Mouse (Mus musculus): ENCODE data around the gene Nup43. TPM values are rescaled to one million over a fixed set of nuclear protein-coding genes. Genes with fewer than 3 reads are reported as not detected.
A peak's percentile ranks its signal among the peaks of the same experiment; 100 is the strongest.

Gene Nup43
- total and polyA plus RNA-seq, 2 experiments from 2014 or later = 7.8 to 17.8 TPM

DNA sequence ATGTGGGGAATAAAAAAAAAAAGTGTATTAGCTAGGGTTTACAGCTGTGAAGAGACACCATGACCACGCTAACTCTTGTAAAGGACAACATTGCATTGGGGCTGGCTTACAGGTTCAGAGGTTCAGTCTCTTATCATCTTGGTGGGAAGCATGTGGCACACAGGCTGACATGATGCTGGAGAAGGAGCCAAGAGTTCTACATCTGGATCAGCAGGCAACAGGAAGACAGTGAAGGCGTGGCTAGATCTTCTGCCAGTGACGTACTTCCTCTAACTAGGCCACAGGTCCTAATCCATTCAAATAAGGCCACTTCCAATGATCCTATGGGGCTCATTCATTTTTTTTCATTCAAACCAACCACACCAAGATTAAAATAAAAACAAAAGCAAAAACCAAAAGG lies 32.8 kb downstream of the Nup43 start:
- peaks cover 43% of the 10 kb centered on the region for H3K36me3 ChIP-seq (ENCODE audit: insufficient read depth, low read length)
- 90% methylated on average over 3 of the region's 3 CpGs for WGBS

DNA sequence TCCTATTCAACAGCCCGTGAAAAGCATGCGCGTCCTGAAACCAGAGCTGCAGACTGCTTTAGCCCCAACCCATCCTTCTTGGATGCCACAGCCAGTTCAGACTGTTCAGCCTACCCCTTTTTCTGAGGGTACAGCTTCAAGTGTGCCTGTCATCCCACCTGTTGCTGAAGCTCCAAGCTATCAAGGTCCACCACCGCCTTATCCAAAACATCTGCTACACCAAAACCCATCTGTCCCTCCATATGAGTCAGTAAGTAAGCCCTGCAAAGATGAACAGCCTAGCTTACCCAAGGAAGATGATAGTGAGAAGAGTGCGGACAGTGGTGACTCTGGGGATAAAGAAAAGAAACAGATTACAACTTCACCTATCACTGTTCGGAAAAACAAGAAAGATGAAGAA lies 35.3 kb downstream of the Nup43 start:
- H3K9ac ChIP-seq (replicated peaks; ENCODE audit: low read length, poor library complexity, severe bottlenecking) = no peak overlapping the region
- H3K27ac ChIP-seq (ENCODE audit: low read depth, low read length) = no peak overlapping the region
- no peaks in the 10 kb centered on the region for H3K27me3 ChIP-seq (ENCODE audit: insufficient read depth, low read length)
- WGBS = 95% methylated on average over 6 of the region's 6 CpGs
- no peak overlapping the region for H3K4me2 ChIP-seq (ENCODE audit: low read depth, low read length, poor library complexity, severe bottlenecking)
- no peak for TF ChIP-seq CTCF (IDR thresholded peaks at IDR 0.05)
- peaks cover 51% of the 10 kb centered on the region for H3K36me3 ChIP-seq (ENCODE audit: insufficient read depth, low read length)
- H3K4me1 ChIP-seq (ENCODE audit: insufficient read depth, low read length) = no peaks in the 10 kb centered on the region
- H3K4me3 ChIP-seq (ENCODE audit: low read depth, low read length) = no peak overlapping the region
- ATAC-seq (ENCODE audit: low FRiP score) (no peak), DNase-seq (ENCODE audit: low spot score) (no peak)
- no peaks in the 10 kb centered on the region for H3K9me3 ChIP-seq (ENCODE audit: low read length)

More for the DNA sequence above, 32.8 kb downstream of the Nup43 start:
- Histone ChIP-seq H3K27ac (ENCODE audit: low read depth, low read length) (no peak overlapping the region), H3K9me3 (ENCODE audit: low read length) (no peaks in the 10 kb centered on the region), H3K4me2 (ENCODE audit: low read depth, low read length, poor library complexity, severe bottlenecking) (no peak overlapping the region), H3K27me3 (ENCODE audit: insufficient read depth, low read length) (no peaks in the 10 kb centered on the region), H3K9ac (replicated peaks; ENCODE audit: low read length, poor library complexity, severe bottlenecking) (no peak overlapping the region), H3K4me3 (ENCODE audit: low read depth, low read length) (no peak overlapping the region), H3K4me1 (ENCODE audit: insufficient read depth, low read length) (no peaks in the 10 kb centered on the region)
- DNase-seq (ENCODE audit: low spot score) (no peak), ATAC-seq (ENCODE audit: low FRiP score) (no peak)
- no peak for TF ChIP-seq CTCF (IDR thresholded peaks at IDR 0.05)

- no peak overlapping the region for H3K27ac ChIP-seq (ENCODE audit: low read depth, low read length)
- TF ChIP-seq CTCF (IDR thresholded peaks at IDR 0.05) = no peak
- no peaks in the 10 kb centered on the region for H3K9me3 ChIP-seq (ENCODE audit: low read length)
- no peak for ATAC-seq (ENCODE audit: low FRiP score)
- no peak overlapping the region for H3K4me2 ChIP-seq (ENCODE audit: low read depth, low read length, poor library complexity, severe bottlenecking)
- H3K4me1 ChIP-seq (ENCODE audit: insufficient read depth, low read length) = no peaks in the 10 kb centered on the region
- no peak overlapping the region for H3K4me3 ChIP-seq (ENCODE audit: low read depth, low read length)
- H3K9ac ChIP-seq (replicated peaks; ENCODE audit: low read length, poor library complexity, severe bottlenecking) = no peak overlapping the region
- 88% methylated on average over 5 of the region's 5 CpGs for WGBS
- peaks cover 47% of the 10 kb centered on the region for H3K36me3 ChIP-seq (ENCODE audit: insufficient read depth, low read length)
- no peak for DNase-seq (ENCODE audit: low spot score)
- no peaks in the 10 kb centered on the region for H3K27me3 ChIP-seq (ENCODE audit: insufficient read depth, low read length)
These were observed 42.8 kb downstream of the Nup43 start for GRCm38 (mm10) chr10:7710121-7710520.

GRCm38 (mm10) chr10:7712506-7712905 lies 45.2 kb downstream of the Nup43 start:
- no peaks in the 10 kb centered on the region for H3K9me3 ChIP-seq (ENCODE audit: low read length)
- WGBS = 92% methylated on average over 13 of the region's 13 CpGs
- peaks cover 38% of the 10 kb centered on the region for H3K36me3 ChIP-seq (ENCODE audit: insufficient read depth, low read length)
- H3K4me2 ChIP-seq (ENCODE audit: low read depth, low read length, poor library complexity, severe bottlenecking) = no peak overlapping the region
- no peaks in the 10 kb centered on the region for H3K4me1 ChIP-seq (ENCODE audit: insufficient read depth, low read length)
- H3K9ac ChIP-seq (replicated peaks; ENCODE audit: low read length, poor library complexity, severe bottlenecking) = no peak overlapping the region
- ATAC-seq (ENCODE audit: low FRiP score) = no peak
- no peak for DNase-seq (ENCODE audit: low spot score)
- TF ChIP-seq CTCF (IDR thresholded peaks at IDR 0.05) = no peak
- H3K27ac ChIP-seq (ENCODE audit: low read depth, low read length) = no peak overlapping the region
- no peak overlapping the region for H3K4me3 ChIP-seq (ENCODE audit: low read depth, low read length)
- H3K27me3 ChIP-seq (ENCODE audit: insufficient read depth, low read length) = no peaks in the 10 kb centered on the region

GRCm38 (mm10) chr10:7715056-7715455 lies 47.8 kb downstream of the Nup43 start:
- no peaks in the 10 kb centered on the region for H3K27me3 ChIP-seq (ENCODE audit: insufficient read depth, low read length)
- no peaks in the 10 kb centered on the region for H3K4me1 ChIP-seq (ENCODE audit: insufficient read depth, low read length)
- WGBS = 72% methylated on average over 7 of the region's 7 CpGs
- DNase-seq (ENCODE audit: low spot score) = no peak
- no peak overlapping the region for H3K9ac ChIP-seq (replicated peaks; ENCODE audit: low read length, poor library complexity, severe bottlenecking)
- ATAC-seq (ENCODE audit: low FRiP score) = no peak
- no peaks in the 10 kb centered on the region for H3K9me3 ChIP-seq (ENCODE audit: low read length)
- no peak overlapping the region for H3K4me3 ChIP-seq (ENCODE audit: low read depth, low read length)
- no peak overlapping the region for H3K4me2 ChIP-seq (ENCODE audit: low read depth, low read length, poor library complexity, severe bottlenecking)
- peaks cover 24% of the 10 kb centered on the region for H3K36me3 ChIP-seq (ENCODE audit: insufficient read depth, low read length)
- TF ChIP-seq CTCF (IDR thresholded peaks at IDR 0.05) = no peak
- no peak overlapping the region for H3K27ac ChIP-seq (ENCODE audit: low read depth, low read length)

DNA sequence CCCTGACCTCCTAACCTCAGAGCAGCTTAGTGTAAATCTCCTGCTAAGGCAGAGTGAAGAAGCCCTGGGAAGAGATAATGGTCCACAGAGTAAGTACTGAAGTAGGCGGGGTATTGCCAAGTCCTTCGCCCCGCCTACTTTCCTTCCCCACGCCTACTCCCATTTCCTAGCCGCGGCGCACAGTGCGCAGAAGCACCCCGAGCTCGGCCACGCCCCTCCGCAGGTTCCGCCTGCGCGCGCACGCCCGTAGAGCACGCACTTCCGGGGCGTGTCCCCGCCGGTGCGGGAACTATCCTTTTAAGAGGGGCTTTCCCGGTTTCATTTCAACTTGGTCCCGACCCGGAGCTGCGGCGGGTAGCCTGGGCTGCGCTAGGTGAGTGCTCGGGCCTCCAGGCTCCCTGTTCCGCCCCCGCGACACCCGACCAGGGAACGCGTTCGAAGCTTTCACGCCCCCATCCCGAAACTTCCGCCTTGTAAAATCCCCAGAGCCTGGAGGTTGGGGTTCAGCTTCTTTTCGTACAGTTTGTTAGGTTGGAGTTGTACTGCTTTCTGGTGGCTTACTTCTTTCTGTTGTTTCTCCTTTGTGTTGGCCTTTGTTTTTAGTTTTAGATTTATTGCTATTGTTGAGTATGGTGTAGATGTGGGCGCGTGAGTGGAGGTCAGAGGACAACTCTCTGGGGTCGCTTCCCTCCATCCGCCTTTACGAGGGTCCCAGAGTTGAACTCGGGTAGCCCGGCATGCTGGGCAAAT lies 58.6 kb downstream of the Nup43 start, which contains the start of gene Katna1:
Katna1 (plus strand) TSS at position 250 of the 750 bp plus-strand sequence.
- TF ChIP-seq CTCF (IDR thresholded peaks at IDR 0.05) = no peak
- WGBS = under 1% methylated on average over 49 of the region's 49 CpGs
- peak within 1 kb of the TSS; percentile 67 for H3K4me2 ChIP-seq (ENCODE audit: low read depth, low read length, poor library complexity, severe bottlenecking)
- H3K27me3 ChIP-seq (ENCODE audit: insufficient read depth, low read length) = no peaks in the 10 kb centered on the region
- peak; percentile 99 for ATAC-seq (ENCODE audit: low FRiP score)
- H3K9me3 ChIP-seq (ENCODE audit: low read length) = no peaks in the 10 kb centered on the region
- H3K27ac ChIP-seq (ENCODE audit: low read depth, low read length) = peak within 1 kb of the TSS; percentile 67
- no peaks in the 10 kb centered on the region for H3K36me3 ChIP-seq (ENCODE audit: insufficient read depth, low read length)
- H3K9ac ChIP-seq (replicated peaks; ENCODE audit: low read length, poor library complexity, severe bottlenecking) = peak within 1 kb of the TSS; percentile 64
- peak; percentile 93 for DNase-seq (ENCODE audit: low spot score)
- H3K4me1 ChIP-seq (ENCODE audit: insufficient read depth, low read length) = no peaks in the 10 kb centered on the region
- peak within 1 kb of the TSS; percentile 83 for H3K4me3 ChIP-seq (ENCODE audit: low read depth, low read length)
